Mouse (Mus musculus) adrenal gland (tissue): Measurements from ENCODE around the gene Hook2.

ENCODE experiments used
- intact Hi-C: fragments of 180-260 bp; cut with DNase I; formaldehyde crosslinking; loops from one replicate; pipeline ENCODE4 v1.15.1; 2025

The Hook2 gene

DNA sequence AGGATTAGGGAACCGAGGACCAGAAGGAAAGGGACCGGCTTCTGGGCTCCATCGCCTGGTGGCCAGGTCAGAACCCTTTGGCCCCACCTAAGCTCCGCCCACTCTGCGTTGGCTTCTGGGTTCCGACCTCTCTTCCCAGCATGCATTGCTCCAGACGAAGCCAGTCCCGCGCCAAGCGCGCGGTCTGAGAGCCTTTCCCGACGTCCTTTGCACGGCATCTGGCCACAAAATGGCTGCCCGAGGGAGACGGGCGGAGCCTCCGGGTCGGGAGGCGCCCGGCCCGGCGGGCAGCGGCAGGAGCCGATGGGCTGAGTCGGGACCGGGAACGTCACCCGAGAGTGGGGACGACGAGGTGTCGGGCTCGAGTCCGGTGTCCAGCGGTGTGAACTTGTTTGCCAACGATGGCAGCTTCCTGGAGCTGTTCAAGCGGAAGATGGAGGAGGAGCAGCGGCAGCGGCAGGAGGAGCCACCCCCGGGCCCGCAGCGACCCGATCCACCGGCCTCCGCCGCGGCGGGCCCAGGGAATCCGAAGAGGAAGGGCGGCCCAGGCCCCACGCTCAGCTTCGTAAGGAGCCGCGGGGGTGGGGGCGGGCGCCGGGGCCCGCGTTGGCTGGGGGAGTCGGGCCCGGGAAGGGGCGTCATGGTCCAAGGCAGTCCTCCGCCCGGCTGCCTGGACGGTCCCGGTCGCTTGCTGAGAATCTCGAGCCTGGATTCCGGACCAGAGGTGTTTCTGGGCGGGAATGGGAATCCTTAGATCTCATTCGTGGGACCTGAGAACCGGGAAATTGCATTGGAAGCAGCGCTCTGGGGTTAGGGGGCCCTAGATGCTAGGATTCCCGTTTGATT is 36.5 kb downstream of the Hook2 start, which contains the start of gene Trir:
Gene Trir (plus strand): TSS at position 154 of the 846 bp plus-strand sequence.
- intact Hi-C loops: loop anchor here (5.0 kb wide), 1 partner anchor 50 kb away; the partner anchor contains the start of gene Junb

- intact Hi-C loops: loop anchor here (5.0 kb wide), 1 partner anchor 50 kb away; the partner anchor contains the start of gene Junb
These were observed 37.1 kb downstream of the Hook2 start for GRCm38 (mm10) chr8:85027516-85027855.

- intact Hi-C loops: loop anchor here (5.0 kb wide), 1 partner anchor 51 kb away; the partner anchor contains the start of gene Junb
These were observed 37.5 kb downstream of the Hook2 start for GRCm38 (mm10) chr8:85027922-85028321.

- intact Hi-C loops: loop anchor here (5.0 kb wide), 1 partner anchor 52 kb away; the partner anchor contains the start of gene Junb
These were observed 38.9 kb downstream of the Hook2 start for GRCm38 (mm10) chr8:85029271-85029670.

GRCm38 (mm10) chr8:85032622-85033311 is 42.4 kb downstream of the Hook2 start:
- intact Hi-C loops: no loop called here

DNA sequence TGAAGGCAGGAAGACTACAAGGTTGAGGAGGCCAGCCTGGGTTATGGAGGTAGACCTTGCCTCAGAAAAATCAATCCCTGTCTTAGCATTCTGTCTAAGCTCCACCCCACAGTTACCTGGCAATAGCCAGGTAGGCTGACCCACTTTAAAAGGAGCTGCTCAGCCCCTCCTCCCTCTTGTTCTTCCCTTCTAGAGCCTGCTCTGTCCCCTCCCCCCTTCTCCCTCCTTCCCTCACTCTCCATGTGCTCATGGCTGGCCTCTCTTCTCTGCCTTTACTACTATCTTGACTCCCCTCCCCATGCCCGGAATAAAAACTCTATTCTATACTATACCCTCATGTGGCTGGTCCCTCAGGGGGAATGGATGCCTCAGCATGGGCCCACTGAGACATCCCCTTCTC is 43.5 kb downstream of the Hook2 start:
- intact Hi-C loops: no loop called here

DNA sequence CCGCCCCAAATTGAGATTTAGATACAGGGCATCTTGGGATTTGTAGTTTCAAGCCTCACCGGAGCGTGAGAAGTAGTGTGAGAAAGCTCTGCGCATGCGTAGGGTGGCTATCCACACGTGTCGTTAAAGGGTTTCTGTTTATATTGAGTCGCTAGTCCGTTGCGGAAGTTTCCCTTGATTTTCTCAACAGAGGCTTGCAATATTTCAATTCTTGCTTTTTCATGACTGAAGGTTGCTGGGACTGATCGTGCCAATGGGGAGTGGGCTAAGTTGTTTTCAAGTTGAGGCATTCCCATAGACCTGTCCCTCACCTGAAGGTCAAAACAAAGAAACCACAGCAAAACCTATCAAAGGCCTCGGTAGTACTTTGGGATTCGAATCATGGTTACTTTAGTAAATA is 44.4 kb downstream of the Hook2 start:
- intact Hi-C loops: loop anchor here (5.0 kb wide), 1 partner anchor 38 kb away; the partner anchor contains the start of gene Dhps

GRCm38 (mm10) chr8:85035165-85035727 is 44.8 kb downstream of the Hook2 start:
- intact Hi-C loops: loop anchor here (5.0 kb wide), 1 partner anchor 37 kb away; the partner anchor contains the start of gene Dhps

GRCm38 (mm10) chr8:85035728-85036310 is 45.4 kb downstream of the Hook2 start:
- intact Hi-C loops: loop anchor here (5.0 kb wide), 1 partner anchor 36 kb away; the partner anchor contains the start of gene Dhps

- intact Hi-C loops: loop anchor here (5.0 kb wide), 1 partner anchor 36 kb away; the partner anchor contains the start of gene Dhps
These were observed 45.9 kb downstream of the Hook2 start for GRCm38 (mm10) chr8:85036381-85036717.

GRCm38 (mm10) chr8:85036718-85037365 is 46.4 kb downstream of the Hook2 start, which contains the start of gene Tnpo2:
Gene Tnpo2, plus strand, starts transcription at chr8:85036915.
- intact Hi-C loops: loop anchor here (5.0 kb wide), 1 partner anchor 35 kb away; the partner anchor contains the start of gene Dhps

DNA sequence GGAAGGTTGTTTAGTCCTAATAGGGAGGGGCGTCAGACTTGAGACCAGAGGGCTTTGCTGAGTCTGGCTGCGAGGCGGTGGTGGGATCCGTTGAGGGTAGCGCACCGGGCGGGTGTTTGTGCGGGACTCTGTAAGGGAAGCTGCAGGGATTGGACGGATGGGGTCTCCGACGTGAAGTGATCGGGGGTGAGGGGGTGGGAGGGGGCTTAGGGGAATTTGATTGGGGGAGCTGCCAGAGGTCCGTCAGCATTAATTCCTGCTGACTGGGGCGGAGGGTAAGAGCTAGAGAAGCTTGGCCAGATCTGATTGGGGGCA is 46.9 kb downstream of the Hook2 start:
- intact Hi-C loops: loop anchor here (5.0 kb wide), 1 partner anchor 35 kb away; the partner anchor contains the start of gene Dhps

DNA sequence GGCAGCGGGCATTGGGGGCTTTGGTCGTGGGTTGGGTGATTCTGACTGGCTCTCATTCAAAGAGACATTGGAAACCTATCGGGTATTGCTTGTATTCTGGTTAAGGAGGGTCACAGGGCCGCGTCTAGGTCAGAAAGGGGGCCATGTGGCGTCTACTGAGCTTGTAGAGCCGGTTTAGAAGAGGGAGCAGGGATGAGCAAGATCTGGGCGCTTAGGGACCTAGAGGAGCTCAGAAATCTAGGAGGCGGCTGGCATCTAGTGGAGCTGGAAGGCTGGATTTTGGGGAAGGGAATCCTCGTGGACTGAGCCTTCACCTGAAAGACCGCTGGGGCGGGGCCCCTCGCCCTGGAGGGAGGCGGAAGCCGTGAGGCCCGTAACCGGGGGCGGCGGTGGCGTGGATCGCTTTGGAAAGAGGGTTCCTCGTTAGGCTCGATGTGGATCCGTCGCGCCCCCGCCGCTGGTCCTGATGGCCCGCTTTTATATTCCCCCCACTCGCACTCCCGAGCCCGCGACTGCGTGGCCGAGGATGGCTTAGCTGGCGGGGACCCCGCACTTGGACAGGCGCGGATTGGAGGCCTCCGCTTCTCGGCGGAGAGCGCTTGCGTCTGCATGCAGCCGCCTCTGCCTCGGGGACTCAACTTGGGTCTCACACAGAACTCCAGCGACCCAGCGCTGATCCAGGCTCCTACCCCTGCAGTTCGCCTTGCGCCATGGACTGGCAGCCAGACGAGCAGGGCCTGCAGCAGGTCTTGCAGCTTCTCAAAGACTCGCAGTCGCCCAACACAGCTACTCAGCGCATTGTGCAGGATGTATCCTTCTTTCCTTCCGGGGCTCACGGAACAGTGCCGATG is 47.5 kb downstream of the Hook2 start:
- intact Hi-C loops: loop anchor here (5.0 kb wide), 1 partner anchor 34 kb away; the partner anchor contains the start of gene Dhps

- intact Hi-C loops: no loop called here
These were observed 53.2 kb downstream of the Hook2 start for GRCm38 (mm10) chr8:85043619-85044018.
